Mouse (Mus musculus) liver, embryonic 11.5 days (tissue): ENCODE results near the gene Gm7879. TPM values are rescaled to one million over a fixed set of nuclear protein-coding genes. Genes with fewer than 3 reads are reported as not detected.
"Not testable (repeated sequence)": the region's sequence is repeated elsewhere in the genome, so short reads cannot be mapped to it uniquely, and the experiment has no call there.

ENCODE experiments used
- ATAC-seq: fragments of 200-750 bp; cut with Nextera tagmentation; replicated peaks from 2 replicates; pipeline ENCODE4 v1.8.0; 2017; ENCODE audit warnings: moderate number of reproducible peaks, mild to moderate bottlenecking, moderate TSS enrichment, moderate library complexity; ENCODE audit not compliant: low FRiP score
- DNase-seq: peaks from one replicate; pipeline ENCODE4 v3.0.0-alpha.2; 2017; ENCODE audit warnings: low spot score
- H3K27ac ChIP-seq: fragments of 300-500 bp; sonication (generic); 2 replicates; pipeline ENCODE4 v1.5.1; 2014; ENCODE audit warnings: mild to moderate bottlenecking, low read depth, low read length, control low read depth
- H3K27me3 ChIP-seq: fragments of 300-500 bp; sonication (generic); replicated peaks from 2 replicates; pipeline ENCODE4 v1.6.1; 2014; ENCODE audit warnings: low read length, mixed read lengths; ENCODE audit not compliant: control insufficient read depth, insufficient read depth
- H3K36me3 ChIP-seq: fragments of 300-500 bp; sonication (generic); 2 replicates; pipeline ENCODE4 v1.6.1; 2014; ENCODE audit warnings: mild to moderate bottlenecking, low read length, moderate library complexity, mixed read lengths; ENCODE audit not compliant: control insufficient read depth, insufficient read depth
- H3K4me1 ChIP-seq: fragments of 300-500 bp; sonication (generic); replicated peaks from 2 replicates; pipeline ENCODE4 v1.6.1; 2014; ENCODE audit warnings: low read length, mixed read lengths; ENCODE audit not compliant: control insufficient read depth, insufficient read depth
- H3K4me2 ChIP-seq: fragments of 300-500 bp; sonication (generic); 2 replicates; pipeline ENCODE4 v1.6.1; 2014; ENCODE audit warnings: mild to moderate bottlenecking, control low read depth, moderate library complexity
- H3K4me3 ChIP-seq: fragments of 300-500 bp; sonication (generic); 2 replicates; pipeline ENCODE4 v1.5.1; 2014; ENCODE audit warnings: low read depth, low read length, control low read depth
- H3K9ac ChIP-seq: fragments of 300-500 bp; sonication (generic); 2 replicates; pipeline ENCODE4 v1.6.1; 2014; ENCODE audit warnings: low read depth, low read length, control low read depth
- H3K9me3 ChIP-seq: fragments of 300-500 bp; sonication (generic); 2 replicates; pipeline ENCODE4 v1.6.1; 2016; ENCODE audit warnings: low read length, inconsistent platforms, mixed read lengths; ENCODE audit not compliant: control insufficient read depth
- WGBS: fragments of 180-500 bp; shearing (Covaris S2); extraction: QIAGEN DNeasy Blood & Tissue Kit; methylation state at CpG from one replicate; pipeline ENCODE4 v1.1.7; 2014; 5-methylcytosine and 5-hydroxymethylcytosine counted together
- polyA plus RNA-seq: library from polyadenylated mRNA; unstranded; fragments of >200 nt; fragmentation: Nextera tagmentation; extraction: Ambion mirVana; gene quantifications from 2 replicates; pipeline ENCODE4 v1.2.1, GENCODE M21; 2014

Gm7879 gene
- not detected in 2 replicates for polyA plus RNA-seq

- H3K4me3 ChIP-seq, H3K9ac ChIP-seq, H3K36me3 ChIP-seq, DNase-seq, H3K27ac ChIP-seq, ATAC-seq, H3K4me1 ChIP-seq, H3K27me3 ChIP-seq, H3K9me3 ChIP-seq, H3K4me2 ChIP-seq: not testable (repeated sequence)
- WGBS = 80% methylated on average over 4 of the region's 4 CpGs
Measured at GRCm38 (mm10) chr5:43912844-43913243, at the start of gene Gm7879. Gene Gm7879, plus strand, starts transcription at chr5:43913144.

DNA sequence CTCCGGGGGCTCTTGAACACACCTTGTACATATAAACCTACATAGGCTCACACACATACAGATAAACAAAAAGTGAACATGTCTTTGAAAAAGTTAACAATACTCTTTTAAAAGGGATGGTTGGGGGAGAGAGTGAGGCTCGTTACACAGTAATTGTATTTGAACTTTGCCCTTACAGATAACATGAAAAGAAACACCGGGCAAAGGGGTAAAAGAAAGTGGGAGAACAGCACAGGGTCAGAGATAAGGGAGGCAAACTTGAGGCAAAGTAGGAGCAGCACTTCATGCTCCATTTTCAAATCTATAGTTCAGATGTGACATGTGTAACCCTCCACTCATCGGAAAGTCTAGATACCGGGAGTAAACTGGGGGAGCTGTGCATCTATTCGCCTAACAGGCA lies 49.3 kb upstream of the Gm7879 start:
- no peaks in the 10 kb centered on the region for H3K9me3 ChIP-seq
- H3K4me2 ChIP-seq = no peak overlapping the region
- WGBS = 59% methylated on average over 6 of the region's 6 CpGs
- no peak overlapping the region for H3K27ac ChIP-seq
- H3K36me3 ChIP-seq = no peaks in the 10 kb centered on the region
- ATAC-seq = no peak
- H3K4me3 ChIP-seq = no peak overlapping the region
- H3K4me1 ChIP-seq = 0 out of 2 replicates have a peak, but pooled peaks cover 4% of the 10 kb centered on the region
- DNase-seq = no peak
- H3K27me3 ChIP-seq = no peaks in the 10 kb centered on the region
- no peak overlapping the region for H3K9ac ChIP-seq

- no peak for ATAC-seq
- 44% methylated on average over 2 of the region's 2 CpGs for WGBS
Measured at GRCm38 (mm10) chr5:43865316-43865715, 47.6 kb upstream of the Gm7879 start.

GRCm38 (mm10) chr5:43868253-43868652 lies 44.7 kb upstream of the Gm7879 start, which contains the start of gene Cd38:
Gene Cd38, plus strand, starts transcription at chr5:43868553.
- DNase-seq = no peak
- peaks cover 5% of the 10 kb centered on the region; the same call in 1 of the 2 replicates for H3K4me1 ChIP-seq
- no peaks in the 10 kb centered on the region for H3K36me3 ChIP-seq
- peak within 1 kb of the TSS; percentile 50 for H3K9ac ChIP-seq
- H3K9me3 ChIP-seq = no peaks in the 10 kb centered on the region
- H3K4me3 ChIP-seq = peak within 1 kb of the TSS; percentile 43
- peak within 1 kb of the TSS; percentile 73 for H3K4me2 ChIP-seq
- no peak for ATAC-seq
- H3K27me3 ChIP-seq = no peaks in the 10 kb centered on the region
- H3K27ac ChIP-seq = peak within 1 kb of the TSS; percentile 1; the same call in 1 of the 2 replicates

More at GRCm38 (mm10) chr5:43865316-43865715, 47.6 kb upstream of the Gm7879 start:
- H3K9me3 ChIP-seq = no peaks in the 10 kb centered on the region
- H3K27me3 ChIP-seq = no peaks in the 10 kb centered on the region
- 0 out of 2 replicates have a peak, but pooled peaks cover 5% of the 10 kb centered on the region for H3K4me1 ChIP-seq
- no peak overlapping the region for H3K4me2 ChIP-seq
- no peak for DNase-seq
- H3K9ac ChIP-seq = no peak overlapping the region
- H3K36me3 ChIP-seq = no peaks in the 10 kb centered on the region
- no peak overlapping the region for H3K27ac ChIP-seq
- no peak overlapping the region for H3K4me3 ChIP-seq

DNA sequence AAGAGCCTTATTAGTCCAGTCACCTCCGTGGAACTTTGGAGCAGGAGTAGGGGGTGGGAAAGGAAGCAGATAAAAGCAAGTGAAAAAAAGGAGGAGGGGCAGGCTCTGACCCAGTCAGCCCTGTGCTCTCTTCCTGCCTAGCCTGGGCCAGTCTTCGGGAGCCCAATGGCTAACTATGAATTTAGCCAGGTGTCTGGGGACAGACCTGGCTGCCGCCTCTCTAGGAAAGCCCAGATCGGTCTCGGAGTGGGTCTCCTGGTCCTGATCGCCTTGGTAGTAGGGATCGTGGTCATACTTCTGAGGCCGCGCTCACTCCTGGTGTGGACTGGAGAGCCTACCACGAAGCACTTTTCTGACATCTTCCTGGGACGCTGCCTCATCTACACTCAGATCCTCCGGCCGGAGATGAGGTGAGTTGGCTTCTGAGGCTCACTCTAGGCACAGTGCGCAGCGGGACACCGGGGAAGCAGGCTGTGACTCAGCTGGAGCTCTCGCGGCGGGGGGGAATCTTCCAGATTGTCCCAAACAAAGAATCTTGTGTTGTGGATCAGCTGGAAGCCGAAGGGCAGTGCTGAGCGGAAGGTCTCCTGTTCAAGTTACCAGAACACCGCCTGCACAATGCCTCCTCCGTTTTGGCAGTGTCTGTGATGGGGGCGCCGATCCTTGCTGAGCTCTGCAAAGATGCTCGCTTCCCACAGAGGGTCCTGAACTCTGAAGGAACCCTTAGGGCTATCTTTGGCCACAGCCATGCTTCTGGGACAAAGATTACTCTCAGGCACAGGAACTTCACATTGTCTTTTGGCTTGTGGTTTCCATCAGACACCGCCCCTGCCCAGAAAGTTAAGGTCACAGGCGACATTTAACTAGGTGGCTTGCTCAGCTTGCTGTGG lies 44.0 kb upstream of the Gm7879 start:
- DNase-seq = peak; percentile 51
- H3K9ac ChIP-seq = peak overlapping the region; percentile 50

DNA sequence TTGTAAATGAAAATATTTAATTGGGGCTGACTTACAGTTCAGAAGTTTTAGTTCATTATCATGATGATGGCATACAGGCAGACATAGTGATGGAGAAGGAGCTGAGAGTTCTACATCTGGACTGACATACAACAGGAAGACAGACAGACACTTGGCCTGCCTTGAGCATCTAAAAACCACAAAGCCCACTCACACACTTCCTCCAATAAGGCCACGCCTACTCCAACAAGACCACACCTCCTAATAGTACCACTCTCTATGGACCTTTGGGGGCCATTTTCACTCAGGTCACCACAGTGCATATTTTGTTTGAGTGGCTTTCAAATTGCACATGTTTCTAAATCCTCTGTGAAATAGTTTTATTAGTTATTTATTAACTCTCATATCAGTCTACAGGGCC lies 41.1 kb upstream of the Gm7879 start:
- Histone ChIP-seq H3K27ac (no peak overlapping the region), H3K27me3 (no peaks in the 10 kb centered on the region), H3K4me1 (peaks cover 3% of the 10 kb centered on the region; the same call in 1 of the 2 replicates), H3K9ac (no peak overlapping the region), H3K4me3 (no peak overlapping the region), H3K36me3 (no peaks in the 10 kb centered on the region), H3K4me2 (no peak overlapping the region), H3K9me3 (no peaks in the 10 kb centered on the region)
- no peak for ATAC-seq
- DNase-seq = no peak
- WGBS = 42% methylated on average over 1 of the region's 1 CpGs

More for the DNA sequence above, 44.0 kb upstream of the Gm7879 start:
- Histone ChIP-seq H3K27me3 (no peaks in the 10 kb centered on the region), H3K4me3 (peak overlapping the region; percentile 43), H3K9me3 (no peaks in the 10 kb centered on the region), H3K36me3 (no peaks in the 10 kb centered on the region), H3K4me2 (peak overlapping the region; percentile 73), H3K27ac (peak overlapping the region; percentile 1; the same call in 1 of the 2 replicates), H3K4me1 (peaks cover 3% of the 10 kb centered on the region; the same call in 1 of the 2 replicates)
- 3% methylated on average over 28 of the region's 28 CpGs for WGBS
- peak; percentile 60 for ATAC-seq

DNA sequence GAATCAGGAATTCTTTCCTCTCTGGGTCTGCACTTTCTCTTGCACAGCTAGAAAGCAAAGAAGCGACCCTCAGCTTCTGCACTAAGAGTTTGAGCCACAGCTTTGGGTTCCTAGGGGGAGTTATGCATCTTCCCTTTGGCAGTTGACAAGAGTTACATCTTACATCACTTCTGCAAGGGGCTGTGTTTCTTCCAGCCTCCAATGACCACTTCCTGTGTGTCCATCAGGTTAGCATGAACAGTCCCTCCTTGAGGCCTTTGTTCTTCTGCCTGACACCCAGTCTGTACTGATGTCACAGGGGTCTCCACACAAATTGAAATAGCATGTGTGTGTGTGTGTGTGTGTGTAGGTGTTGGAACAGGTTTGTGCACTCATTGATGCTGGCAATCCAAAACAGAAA lies 40.3 kb upstream of the Gm7879 start:
- H3K4me2 ChIP-seq = no peak overlapping the region
- H3K9me3 ChIP-seq = no peaks in the 10 kb centered on the region
- peaks cover 3% of the 10 kb centered on the region; the same call in 1 of the 2 replicates for H3K4me1 ChIP-seq
- H3K9ac ChIP-seq = no peak overlapping the region
- WGBS = 64% methylated on average over 1 of the region's 1 CpGs
- H3K27me3 ChIP-seq = no peaks in the 10 kb centered on the region
- no peak for ATAC-seq
- H3K27ac ChIP-seq = no peak overlapping the region
- DNase-seq = no peak
- H3K36me3 ChIP-seq = no peaks in the 10 kb centered on the region
- no peak overlapping the region for H3K4me3 ChIP-seq

GRCm38 (mm10) chr5:43882034-43882433 lies 30.9 kb upstream of the Gm7879 start:
- WGBS = 62% methylated on average over 3 of the region's 3 CpGs
- H3K4me1 ChIP-seq = no peaks in the 10 kb centered on the region
- H3K9me3 ChIP-seq = no peaks in the 10 kb centered on the region
- H3K27me3 ChIP-seq = no peaks in the 10 kb centered on the region
- no peak overlapping the region for H3K27ac ChIP-seq
- ATAC-seq (no peak), DNase-seq (no peak)
- H3K4me3 ChIP-seq = no peak overlapping the region
- H3K36me3 ChIP-seq = no peaks in the 10 kb centered on the region
- H3K4me2 ChIP-seq = no peak overlapping the region
- H3K9ac ChIP-seq = no peak overlapping the region
